Mouse (Mus musculus): ENCODE results near the gene Ehf. TPM values are rescaled to one million over a fixed set of nuclear protein-coding genes. Genes with fewer than 3 reads are reported as not detected.

Ehf gene
- total RNA-seq (2021): under 1 TPM; 0.18 to 0.23 TPM

DNA sequence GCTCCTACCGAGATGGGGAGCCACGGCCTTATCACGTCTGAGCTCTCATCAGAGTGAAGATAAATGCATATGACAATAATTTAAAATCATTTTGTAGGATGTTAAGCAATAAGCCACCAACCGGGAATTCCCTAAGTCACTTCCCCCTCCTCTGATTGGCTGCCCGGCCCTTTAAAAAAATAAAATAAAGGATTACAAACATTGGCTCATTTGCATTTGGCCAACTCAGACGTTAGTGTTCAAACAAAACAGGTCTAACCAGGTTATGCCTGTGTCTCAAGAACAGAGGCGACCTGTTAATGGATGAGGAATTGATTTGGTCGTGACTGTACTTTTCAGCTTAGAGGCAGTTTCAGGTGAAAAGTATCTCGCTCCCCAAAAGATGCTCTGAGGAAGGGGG lies at the start of gene Ehf:
TSS of gene Ehf (minus strand) at position 147 of the 400 bp plus-strand sequence.
- intact Hi-C loops (cut with DNase I): no loop called here
- DNase-seq (ENCODE audit: low spot score in 2 of 2): no peak

DNA sequence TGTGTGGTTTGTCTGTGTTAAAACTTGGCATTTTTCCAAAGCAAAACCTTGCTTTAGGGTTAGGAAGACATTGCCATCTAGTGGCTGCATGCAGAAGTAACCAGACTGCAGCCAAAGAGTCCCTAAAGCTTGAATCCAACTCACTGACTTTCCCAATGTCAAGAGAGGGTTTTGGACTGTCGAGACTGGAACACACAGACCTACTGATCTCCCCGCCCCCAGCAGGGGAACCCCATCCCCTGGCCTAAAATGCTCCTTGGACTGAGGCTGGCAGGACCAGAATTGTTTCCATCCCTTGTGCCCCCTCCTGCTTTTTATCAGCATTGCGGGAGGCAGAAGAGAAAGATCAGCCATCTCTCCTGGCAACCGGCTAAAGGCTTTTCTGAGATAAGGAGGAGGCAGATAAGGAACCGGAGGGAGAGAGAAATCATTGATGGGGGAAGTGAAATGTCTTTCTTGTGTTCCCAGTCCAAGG lies 44.4 kb upstream of the Ehf start:
- peak; percentile 77 to 79 for DNase-seq (ENCODE audit: low spot score in 2 of 2)
- intact Hi-C loops (cut with DNase I): loop anchor here (1.0 to 10.0 kb wide), 3 partner anchors 217 to 543 kb away; no protein-coding TSS in a partner anchor

DNA sequence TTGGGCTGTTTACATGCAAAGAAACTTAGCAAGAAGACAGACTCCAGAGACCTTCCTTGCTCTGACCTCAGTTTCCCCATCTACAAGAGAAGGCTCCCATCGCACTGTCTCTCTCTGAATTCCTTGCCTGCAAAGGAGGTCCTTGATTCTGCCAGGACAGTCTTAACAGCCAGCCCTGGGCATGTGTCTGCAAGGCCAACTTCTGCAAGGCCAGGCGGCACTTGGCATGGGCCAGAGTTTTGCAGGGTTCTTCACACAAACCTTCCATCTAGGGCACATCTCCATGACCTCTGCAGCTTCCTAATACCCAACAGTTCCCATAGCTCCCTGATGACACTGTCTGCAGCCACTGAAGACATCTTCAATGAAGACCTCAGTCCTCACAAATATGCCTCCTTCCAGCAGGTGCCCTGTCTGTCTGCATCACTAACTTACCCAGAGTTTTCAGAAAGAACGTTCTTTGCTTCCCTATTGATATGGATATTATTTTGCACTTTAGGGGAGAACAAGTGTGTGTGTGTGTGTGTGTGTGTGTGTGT lies 43.7 kb upstream of the Ehf start:
- DNase-seq (ENCODE audit: low spot score in 2 of 2): no peak
- intact Hi-C loops (cut with DNase I): loop anchor here (1.0 to 10.0 kb wide), 3 partner anchors 216 to 542 kb away; no protein-coding TSS in a partner anchor

DNA sequence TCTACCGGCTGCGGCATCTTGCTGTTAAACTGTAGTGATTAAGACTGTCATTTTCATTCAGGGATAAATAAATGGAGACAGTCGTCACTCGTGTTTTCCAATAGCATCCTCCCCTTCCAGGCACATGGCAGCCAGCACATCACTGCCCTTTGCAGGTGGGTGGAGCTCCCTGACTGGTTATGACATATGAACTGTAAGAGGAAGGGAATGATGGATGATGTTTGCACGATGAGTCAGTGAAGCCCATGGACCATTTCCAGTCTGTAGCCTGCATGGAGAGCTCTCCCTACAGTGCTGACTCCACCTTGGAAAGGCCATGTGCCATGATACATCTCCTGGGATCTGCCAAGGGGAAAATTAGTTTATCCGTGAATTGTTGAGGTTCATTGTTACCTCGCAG lies 40.5 kb upstream of the Ehf start:
- DNase-seq (ENCODE audit: low spot score in 2 of 2): no peak
- intact Hi-C loops (cut with DNase I): loop anchor here (10.0 kb wide), 1 partner anchor 539 kb away; no protein-coding TSS in a partner anchor

DNA sequence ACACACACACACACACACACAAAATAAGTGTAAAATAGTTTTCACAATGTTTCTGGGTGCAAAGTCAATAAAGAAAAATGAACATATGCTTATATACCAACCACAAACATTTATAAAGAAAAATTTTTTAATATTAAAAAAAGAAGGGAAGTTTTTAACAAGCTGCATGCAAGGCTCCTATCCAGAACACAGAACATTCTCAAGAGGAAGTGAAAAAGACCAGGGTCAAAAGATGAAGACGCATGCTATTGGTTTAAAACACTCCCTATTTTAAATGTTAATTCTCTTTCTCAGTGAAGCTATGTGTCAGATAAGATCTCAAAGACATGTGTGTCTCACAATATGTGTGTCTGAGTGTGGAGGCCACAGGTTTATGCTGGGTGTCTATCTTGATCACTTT lies 39.0 kb upstream of the Ehf start:
- intact Hi-C loops (cut with DNase I): loop anchor here (10.0 kb wide), 1 partner anchor 537 kb away; no protein-coding TSS in a partner anchor
- no peak for DNase-seq (ENCODE audit: low spot score in 2 of 2)

DNA sequence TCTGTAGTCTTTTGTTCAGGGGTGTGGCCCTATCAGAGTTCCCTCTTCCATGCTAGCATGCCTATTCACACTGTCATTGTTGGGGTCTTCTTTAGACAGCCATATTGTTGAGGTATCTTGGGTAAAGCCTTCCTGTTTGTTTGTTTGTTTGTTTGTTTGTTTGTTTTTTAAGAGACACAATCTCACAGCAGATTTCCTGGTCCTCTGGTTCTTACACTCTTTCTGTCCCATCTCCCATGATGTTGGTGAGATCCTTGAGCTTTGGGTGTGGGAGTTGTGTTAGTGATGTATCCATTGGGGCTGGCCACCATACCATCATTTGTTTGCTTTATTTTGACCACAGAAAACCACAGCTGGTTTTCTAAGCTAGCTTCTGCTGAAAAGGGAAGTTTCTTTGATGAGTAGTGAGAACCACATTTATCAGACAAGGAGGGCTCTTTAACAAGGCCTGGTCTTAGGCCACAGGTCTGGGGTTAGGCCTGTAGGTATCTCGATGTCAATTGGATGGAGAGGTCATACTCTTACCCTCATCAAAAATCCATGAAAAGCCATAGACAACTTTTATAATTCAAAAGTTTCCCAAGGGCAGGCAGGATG lies 38.4 kb upstream of the Ehf start:
- intact Hi-C loops (cut with DNase I): loop anchor here (10.0 kb wide), 1 partner anchor 537 kb away; no protein-coding TSS in a partner anchor

DNA sequence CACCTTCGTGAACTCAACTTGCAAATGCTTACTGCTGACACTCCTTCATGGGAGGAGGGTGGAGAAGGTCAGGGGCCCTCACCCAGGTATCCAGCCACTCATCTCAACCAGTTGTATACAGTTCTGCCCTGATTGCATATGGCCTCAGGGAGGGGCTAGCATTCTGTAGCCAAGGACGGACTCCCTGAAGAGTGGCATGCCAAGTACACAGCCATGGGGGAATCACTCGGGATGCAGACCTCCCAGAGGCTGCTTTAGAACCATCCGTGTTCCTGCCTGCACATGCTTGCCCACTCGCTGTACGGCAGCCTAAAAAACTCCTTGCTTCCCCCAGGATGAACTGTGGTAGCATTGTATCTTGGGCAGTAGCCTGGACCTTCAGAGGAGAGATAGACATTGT lies 35.6 kb upstream of the Ehf start:
- no peak for DNase-seq (ENCODE audit: low spot score in 2 of 2)
- intact Hi-C loops (cut with DNase I): no loop called here

More for the DNA sequence above, 38.4 kb upstream of the Ehf start:
- no peak for DNase-seq (ENCODE audit: low spot score in 2 of 2)

DNA sequence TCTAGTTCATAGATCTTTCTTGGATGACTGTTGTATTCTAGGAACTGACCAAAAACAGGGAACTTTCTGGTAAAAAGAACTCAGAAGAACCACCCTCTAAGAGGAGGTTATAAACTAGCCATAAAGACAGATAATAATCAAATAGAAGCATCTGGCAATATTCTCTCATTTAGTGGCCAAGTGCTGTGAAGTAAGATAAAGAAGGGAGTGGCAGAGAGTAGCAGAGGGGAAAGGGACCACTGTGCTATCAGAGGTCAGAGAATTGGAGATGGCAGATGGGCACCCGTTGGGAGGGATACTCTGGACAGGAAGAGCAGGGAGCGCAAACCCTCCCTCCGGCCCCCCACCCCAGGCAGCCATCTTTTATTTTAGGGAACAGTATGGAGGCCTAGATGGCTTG lies 34.3 kb upstream of the Ehf start:
- no peak for DNase-seq (ENCODE audit: low spot score in 2 of 2)
- intact Hi-C loops (cut with DNase I): no loop called here

DNA sequence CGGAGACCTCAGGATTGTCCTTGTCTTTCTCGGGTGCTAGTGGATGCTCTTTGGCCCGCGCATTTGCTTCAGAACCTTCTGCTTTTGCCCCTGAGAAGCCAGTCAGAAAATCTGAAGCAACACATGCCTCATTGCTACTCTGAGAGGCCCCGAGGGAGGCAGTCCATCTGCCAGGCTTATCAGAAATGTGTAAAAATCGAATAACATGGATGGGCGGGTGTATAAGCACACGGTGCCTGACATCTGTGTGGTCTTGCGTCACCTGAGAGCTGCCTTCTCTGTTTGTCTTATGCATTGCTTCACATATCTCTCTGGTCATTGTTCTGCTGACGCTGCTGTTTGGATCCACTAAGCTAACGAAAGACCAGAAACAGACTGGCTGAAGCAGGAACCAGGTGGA lies 33.5 kb upstream of the Ehf start:
- intact Hi-C loops (cut with DNase I): no loop called here
- DNase-seq (ENCODE audit: low spot score in 2 of 2): no peak

DNA sequence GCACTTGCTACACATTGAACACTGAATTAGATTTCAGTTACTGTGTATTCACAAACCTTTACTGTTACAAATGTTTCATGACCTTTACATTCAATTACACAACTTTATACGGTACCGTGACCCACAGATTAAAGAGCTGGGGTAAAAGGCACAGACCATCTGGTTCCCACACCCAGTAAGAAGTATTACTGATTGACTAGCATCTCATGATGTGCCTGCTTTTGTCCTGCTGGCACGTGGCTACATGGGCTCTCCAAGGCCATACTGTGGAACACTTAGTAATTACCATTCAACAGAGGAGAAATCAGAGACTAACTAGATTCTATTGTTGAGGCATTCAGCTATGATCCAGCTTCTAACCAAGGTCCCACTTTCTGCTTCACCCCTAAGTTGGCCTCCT lies 32.9 kb upstream of the Ehf start:
- DNase-seq (ENCODE audit: low spot score in 2 of 2): no peak
- intact Hi-C loops (cut with DNase I): no loop called here

DNA sequence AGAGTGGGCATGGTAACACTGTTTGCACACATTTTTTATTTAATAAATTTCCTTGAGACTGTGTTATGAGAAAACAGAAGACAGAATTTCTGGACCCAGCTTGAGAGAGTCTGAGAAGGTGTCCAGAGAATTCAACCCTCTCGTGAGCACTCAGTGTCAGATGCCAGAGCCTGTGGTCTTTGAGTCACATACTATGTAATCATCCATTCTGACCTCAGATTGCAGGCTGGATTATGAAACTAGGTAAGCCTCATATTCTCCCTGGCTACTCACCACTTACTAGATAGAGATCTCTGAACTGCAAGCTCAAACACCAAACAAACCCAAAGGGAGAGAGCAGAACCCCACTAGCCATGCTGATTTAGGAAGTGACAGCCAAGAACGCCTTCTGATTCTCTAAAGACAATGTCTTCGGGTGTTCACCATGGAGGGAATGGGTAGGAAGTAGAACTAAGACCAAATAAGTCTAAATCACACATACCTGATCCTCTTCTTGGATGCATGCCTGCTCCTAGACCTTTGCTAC lies 28.7 kb upstream of the Ehf start:
- intact Hi-C loops (cut with DNase I): no loop called here
- no peak for DNase-seq (ENCODE audit: low spot score in 2 of 2)

DNA sequence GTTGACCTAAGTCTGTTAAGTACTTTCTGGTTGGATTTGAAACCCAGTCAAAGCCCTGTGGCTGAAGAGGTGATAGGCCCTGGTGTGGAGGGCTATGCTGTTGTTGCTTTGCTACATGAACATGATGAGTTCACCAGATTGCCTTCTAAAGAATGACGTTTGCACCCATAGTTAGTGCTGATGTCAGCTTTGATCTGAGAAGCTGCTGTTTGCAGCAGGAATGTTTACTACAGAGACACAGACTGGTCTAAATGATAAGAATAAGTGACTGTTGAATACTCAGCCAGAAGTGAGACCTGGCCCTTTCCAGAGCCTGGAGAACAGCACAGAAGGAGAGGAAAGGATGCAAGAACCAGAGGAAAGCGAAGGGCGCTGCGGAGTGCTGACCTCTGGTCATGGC lies 25.7 kb upstream of the Ehf start:
- intact Hi-C loops (cut with DNase I): no loop called here

DNA sequence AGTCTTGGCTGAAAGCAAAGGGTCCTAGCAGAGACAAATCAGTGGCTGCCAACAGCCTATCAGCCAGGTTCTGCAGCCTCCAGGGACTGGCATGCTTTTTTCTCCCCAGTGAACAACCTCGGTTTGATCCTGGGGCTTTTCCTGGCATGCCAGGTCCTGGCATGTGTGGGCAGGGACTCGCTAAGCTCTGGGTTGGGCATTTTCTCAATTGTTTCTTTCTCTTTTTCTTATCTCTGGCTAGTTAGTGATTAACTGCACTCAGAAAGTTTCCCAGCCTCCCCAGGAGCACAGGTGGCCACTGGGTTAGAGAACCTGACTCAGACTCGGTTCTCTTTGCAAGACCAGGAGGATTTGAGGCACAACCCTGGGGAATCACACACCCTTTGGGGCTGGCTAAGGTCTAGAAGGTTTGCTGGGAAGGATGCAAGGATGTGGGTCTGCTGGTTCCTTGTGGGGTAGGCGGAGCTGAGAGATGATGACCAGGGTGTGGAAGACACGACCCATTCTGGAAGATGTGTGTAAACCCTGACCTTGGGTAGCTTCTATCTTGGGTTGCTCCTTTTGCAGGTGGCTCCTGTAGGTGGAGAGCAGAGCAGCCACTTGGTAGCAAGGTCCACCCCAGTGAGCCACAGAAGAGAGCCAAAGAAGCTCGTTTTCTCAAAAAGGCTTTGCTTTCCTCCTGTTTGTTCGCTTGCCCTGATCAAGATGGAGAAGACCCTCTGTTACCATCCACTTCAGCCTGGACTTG lies 22.4 kb upstream of the Ehf start:
- DNase-seq (ENCODE audit: low spot score in 2 of 2): no peak
- intact Hi-C loops (cut with DNase I): no loop called here

More for the DNA sequence above, 25.7 kb upstream of the Ehf start:
- no peak for DNase-seq (ENCODE audit: low spot score in 2 of 2)

DNA sequence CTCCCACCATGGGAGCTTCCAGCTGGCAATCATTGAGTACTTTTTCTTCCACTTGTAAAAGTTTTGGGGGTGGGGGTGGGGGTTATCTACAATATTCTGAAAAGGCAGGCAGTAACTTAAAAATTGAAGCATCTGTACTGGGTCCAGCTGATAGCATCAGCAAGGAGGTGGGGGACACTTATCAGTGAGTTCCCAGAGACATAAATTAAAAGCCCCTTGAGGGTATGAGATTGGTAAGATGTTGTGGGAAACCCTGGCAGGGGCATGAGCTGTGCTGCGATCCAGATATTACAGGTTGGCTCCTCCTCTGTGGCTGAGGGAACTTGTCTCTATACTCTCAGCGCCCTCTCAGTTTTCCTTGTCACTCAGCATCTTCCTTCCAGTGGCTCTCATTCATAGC lies 21.2 kb upstream of the Ehf start:
- DNase-seq (ENCODE audit: low spot score in 2 of 2): no peak
- intact Hi-C loops (cut with DNase I): no loop called here

DNA sequence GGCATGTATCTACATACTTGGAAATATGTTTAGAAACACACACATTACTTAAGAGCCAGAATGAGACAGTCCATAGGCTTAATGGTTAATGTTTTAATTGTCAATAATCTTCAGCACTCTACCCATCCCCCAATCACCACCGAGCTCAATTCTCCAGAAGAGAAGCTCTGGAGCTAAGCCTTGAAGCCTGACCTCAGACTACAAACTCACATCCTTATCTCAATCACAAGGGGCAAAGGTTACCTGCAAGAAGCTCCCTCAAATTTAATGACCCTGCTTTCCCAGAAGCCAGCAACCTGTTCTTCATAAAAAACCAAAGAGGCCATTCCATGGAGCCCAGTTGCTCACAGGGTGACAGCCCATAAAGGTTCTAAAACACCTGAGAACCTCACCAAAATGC lies 19.1 kb upstream of the Ehf start:
- intact Hi-C loops (cut with DNase I): no loop called here
- DNase-seq (ENCODE audit: low spot score in 2 of 2): no peak

DNA sequence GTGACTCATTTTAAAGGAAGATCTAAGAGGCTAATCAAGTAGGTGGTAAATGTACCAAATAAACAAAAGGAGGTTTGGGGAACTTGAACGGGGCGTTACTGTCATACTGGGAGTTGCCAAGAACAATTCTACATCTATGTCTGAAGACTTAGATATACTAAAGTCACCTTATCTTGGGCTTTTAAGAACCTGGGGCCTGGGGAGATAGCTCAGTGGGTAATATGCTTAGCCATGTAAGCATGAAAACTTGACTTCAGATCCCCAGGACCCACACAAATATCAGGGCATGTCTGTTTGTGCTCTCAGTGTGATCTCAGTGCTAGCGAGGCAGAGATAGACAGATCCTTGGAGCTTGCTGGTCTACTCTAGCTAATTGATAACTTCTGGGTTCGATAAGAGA lies 18.6 kb upstream of the Ehf start:
- DNase-seq (ENCODE audit: low spot score in 2 of 2): no peak
- intact Hi-C loops (cut with DNase I): no loop called here

DNA sequence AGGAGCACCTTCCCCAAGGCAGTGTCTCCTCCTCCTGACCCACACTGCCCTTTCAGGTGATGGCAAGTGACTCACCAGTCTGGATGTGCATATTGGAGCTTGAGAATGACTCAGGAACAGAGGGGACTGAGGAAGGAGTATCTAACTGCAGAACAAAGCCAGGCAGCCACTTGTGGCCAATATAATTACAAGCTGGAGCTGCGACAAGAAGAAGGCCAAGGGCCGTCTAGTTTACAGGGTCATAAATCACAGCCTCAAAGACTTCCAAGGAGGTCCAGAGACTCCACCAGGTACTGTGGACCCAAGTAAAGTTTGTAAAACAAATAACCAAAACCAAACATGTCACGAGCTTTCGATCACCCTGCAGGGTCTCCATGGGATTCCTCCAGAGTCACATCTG lies 10.9 kb upstream of the Ehf start:
- intact Hi-C loops (cut with DNase I): no loop called here
- no peak for DNase-seq (ENCODE audit: low spot score in 2 of 2)

DNA sequence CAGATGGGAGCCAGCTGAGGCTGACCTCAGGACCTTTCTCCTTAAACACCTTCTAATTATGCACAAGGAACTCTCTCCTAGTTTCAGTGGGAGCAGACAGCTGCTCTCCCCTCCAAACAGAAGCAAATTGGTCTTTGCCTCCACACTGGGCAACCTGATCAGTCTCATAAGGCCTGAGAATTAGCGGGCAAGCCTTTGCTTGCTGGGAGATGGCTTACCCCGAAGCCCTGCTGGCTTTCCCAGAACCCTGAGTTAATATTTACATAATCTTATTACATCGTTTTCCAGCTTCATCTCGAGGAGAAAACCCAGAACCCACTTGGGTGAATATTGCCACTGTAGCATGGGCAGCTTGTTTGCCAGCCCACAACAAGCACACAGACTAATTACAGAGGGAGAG lies 9.6 kb upstream of the Ehf start:
- intact Hi-C loops (cut with DNase I): no loop called here
- no peak for DNase-seq (ENCODE audit: low spot score in 2 of 2)

DNA sequence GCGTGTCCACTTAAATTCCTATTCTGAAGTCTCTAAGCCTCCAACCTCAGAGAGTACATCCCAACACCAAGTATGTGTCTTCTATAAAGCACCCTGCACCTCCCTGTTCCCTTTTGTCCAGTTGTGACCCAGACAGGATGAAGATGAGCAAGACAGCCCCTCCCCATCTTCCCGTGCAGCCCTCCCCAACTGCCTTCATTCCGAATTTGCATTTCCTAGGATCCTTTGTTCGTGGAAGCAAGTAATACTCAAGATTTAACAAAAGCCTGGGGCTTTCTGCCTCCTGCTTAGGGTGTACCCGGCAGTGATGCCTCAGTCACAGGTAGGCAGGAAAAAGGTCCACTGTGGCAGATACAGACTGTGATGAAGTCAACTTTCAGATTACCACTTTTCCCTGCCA lies 7.6 kb upstream of the Ehf start:
- intact Hi-C loops (cut with DNase I): no loop called here
- DNase-seq (ENCODE audit: low spot score in 2 of 2): no peak

DNA sequence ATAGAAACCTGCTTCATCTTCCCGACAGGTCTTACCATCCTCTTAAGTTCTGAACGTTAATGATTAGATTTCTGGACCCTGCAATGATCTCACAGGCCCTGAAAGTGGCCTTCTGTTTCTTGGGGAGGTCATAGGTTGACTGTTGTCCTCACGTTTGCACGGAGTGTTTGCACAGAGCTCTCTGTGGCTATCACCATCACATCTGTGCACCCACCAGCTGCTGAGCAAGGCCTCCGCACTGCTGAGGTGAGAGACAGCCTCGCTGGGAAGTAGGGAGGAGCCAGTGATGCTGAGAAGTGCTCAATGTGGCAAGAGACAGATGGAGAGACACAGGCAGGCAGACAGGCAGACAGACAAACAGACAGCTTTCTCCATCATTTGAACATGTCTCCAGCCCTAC lies 3.6 kb upstream of the Ehf start:
- no peak for DNase-seq (ENCODE audit: low spot score in 2 of 2)
- intact Hi-C loops (cut with DNase I): no loop called here

DNA sequence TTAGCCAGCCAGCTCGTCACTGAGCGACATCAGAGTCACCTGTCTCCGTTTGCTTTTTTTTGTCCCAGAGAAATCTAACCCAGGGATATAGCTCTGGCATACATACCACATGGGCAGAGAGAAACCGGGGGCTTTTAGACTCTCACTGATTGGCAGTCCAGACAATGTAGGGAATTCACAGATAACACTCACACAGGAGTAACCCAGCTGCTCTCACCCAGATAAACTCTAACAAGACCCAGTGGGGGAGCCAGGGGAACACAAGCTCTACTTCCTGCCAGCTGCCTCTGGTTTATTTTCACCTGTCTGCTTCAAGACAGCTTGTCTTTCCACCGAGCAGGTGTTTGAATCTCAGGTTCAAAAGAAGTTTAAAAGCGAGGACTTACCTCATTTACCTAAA lies 409 bp downstream of the Ehf start:
- intact Hi-C loops (cut with DNase I): no loop called here
- DNase-seq (ENCODE audit: low spot score in 2 of 2): no peak
